Mouse (Mus musculus) erythroid progenitor cell, adult 5-6 weeks (primary cell): ENCODE data around the gene Slc25a34. TPM values are rescaled to one million over a fixed set of nuclear protein-coding genes. Genes with fewer than 3 reads are reported as not detected.
A peak's percentile ranks its signal among the peaks of the same experiment; 100 is the strongest.

Experiments
- ATAC-seq: replicated peaks from 2 replicates; pipeline ENCODE4 v1.8.0; 2016; ENCODE audit warnings: moderate number of reproducible peaks, mild to moderate bottlenecking, moderate TSS enrichment, inconsistent platforms; ENCODE audit not compliant: poor library complexity, low FRiP score, severe bottlenecking
- total RNA-seq, 2 experiments: library from RNA; stranded (forward) in 1 of 2; stranded (reverse) in 1 of 2; fragments of 150-400 nt in 1 of 2; fragments of 186-747, 209-891 nt in 1 of 2; gene quantifications; 2 replicates each; pipeline versions ENCODE4 v1.2.3 to v1.2.4; 2015 to 2017; ENCODE audit warnings: low replicate concordance in 2 of 2

Slc25a34 gene
- not detected in 2 replicates for total RNA-seq (2015; ENCODE audit: low replicate concordance)
- total RNA-seq (2017; ENCODE audit: low replicate concordance) = not detected in 2 replicates

GRCm38 (mm10) chr4:141623666-141624065 lies at the start of gene Slc25a34:
Slc25a34 (minus strand) TSS chr4:141623821.
- no peak for ATAC-seq

GRCm38 (mm10) chr4:141672325-141672724 lies 48.7 kb upstream of the Slc25a34 start:
- ATAC-seq = no peak

GRCm38 (mm10) chr4:141671389-141671788 lies 47.8 kb upstream of the Slc25a34 start:
- no peak for ATAC-seq

DNA sequence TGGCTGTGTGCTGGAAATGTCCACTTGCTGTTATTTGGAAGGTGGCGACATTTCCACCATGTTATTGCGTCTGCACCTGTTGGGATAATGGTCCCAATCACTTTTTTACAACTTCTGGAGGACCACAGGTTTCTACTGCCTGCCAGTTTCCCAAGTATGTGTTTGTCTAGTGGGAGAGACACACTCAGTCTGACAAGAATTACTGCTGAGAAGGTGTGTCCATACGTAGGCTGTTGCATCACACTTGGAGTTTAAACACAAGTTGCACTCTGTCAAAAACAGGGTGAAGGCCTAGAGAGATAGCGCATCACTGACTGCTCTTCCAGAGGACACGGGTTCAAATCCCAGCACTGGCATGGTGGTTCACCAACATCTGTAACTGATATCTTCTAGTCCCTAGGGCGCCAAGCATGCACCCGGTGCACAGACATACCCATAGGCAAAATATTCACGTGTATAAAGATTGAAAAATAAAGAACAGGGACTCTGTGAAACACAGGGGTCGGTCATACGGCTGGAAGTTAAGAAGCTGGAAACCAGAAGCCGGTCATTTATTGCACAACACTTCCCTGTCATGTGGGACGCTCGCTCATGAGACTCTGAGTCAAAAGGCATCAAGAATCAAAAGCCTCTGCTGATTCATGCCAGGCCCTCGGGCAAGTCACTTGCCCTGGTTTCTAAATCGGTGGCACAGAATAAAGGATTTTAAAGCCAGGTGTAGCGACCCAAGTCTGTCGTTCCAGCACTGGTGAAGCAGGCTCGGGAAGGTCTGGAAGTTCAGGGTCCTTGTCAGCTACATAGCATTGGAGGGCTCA lies 46.5 kb upstream of the Slc25a34 start:
- no peak for ATAC-seq

- no peak for ATAC-seq
These were observed 41.2 kb upstream of the Slc25a34 start, which contains the start of gene Plekhm2 for GRCm38 (mm10) chr4:141664799-141665198. Plekhm2 (minus strand) TSS chr4:141664899.

GRCm38 (mm10) chr4:141664011-141664745 lies 40.6 kb upstream of the Slc25a34 start:
- peak; percentile 92 for ATAC-seq

DNA sequence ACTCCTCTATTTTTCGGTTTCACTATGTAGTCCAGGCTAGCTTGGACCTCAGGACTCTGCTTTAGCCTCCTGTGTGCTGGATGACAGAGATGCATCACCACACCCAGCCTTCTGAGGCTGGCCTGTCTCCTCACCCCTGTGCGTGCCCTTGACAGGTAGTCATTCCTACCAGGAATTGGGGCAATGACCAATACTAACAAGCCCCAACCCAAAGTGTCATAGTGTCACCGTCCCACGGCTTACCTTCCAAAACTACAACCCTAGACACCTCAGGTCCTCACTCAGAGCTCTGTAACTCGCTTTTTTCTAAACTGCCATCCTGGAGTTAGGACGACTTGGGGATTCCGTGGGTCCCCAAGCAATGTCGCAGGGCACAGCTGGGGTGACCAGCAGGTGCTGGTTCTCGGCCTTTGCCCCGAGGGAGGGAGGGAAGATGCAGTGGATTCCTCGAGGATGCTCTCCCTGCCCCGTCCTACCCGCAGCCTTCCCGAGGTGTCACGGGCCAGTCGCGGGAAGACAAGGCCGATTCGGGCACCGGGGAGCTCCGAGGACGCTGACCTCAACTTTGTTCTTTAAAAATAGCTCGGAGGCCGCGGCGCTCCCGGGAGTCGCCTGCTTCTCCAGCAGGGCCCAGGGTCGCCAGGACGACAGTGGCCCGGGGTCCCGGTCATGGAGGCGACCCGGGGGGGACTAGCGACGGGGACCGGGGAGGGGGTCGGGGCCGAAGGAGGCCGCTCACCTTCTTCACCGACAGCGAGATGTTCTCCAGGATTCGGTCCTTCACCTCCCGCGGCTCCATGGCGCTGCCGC lies 39.7 kb upstream of the Slc25a34 start:
- peak; percentile 47 for ATAC-seq

DNA sequence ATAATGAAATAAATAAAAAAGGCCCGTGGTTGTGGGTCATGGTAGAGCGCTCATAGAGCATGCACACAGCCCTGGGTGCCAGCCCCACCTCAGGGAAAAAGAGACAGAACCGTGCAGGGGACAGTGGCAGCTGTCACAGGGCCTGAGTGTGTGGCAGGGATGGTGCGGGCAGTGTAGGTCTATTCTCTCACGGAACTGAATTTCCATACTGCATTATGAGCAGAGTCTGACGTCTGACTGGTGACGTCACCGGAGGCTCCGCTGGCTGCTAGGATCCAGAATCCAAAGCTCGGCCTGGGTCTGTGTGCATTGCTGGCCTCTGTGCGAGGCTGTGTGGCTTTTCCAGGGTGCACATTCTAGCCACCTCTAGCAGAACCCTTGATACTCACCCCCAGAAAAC lies 37.3 kb upstream of the Slc25a34 start:
- no peak for ATAC-seq

- no peak for ATAC-seq
These were observed 36.1 kb upstream of the Slc25a34 start for GRCm38 (mm10) chr4:141659739-141660138.

DNA sequence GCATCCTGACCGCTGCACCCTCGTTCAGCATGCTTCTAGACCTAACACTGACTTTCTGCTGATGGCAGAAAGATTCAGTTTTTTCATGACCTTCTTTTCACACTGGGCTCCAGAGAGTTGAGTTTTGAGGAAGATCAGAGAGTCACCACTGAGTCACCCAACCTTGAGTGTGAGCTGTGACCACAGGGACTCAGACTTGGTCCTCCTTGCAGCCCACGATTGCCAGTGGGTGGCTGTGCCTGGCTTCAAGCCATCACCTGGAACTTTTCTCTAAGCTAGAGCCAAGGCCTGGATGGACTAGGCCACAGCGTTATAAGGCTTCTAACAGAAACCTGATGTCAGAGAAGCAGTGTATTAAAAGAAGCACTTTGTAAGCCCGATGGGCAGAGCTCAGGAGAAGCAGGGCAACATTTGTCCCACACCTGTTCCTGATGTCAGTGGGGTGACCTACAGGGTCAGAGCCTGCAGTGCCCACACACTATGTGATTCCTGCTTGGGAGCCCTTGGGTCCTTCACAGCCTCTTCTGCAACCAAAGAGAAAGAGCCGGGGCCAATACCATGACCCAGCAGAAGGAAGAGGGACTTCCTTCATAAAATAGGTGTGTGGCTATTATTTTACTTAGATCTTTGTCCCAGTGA lies 35.3 kb upstream of the Slc25a34 start:
- no peak for ATAC-seq

GRCm38 (mm10) chr4:141656932-141657331 lies 33.3 kb upstream of the Slc25a34 start:
- no peak for ATAC-seq

- ATAC-seq = no peak
These were observed 32.4 kb upstream of the Slc25a34 start for GRCm38 (mm10) chr4:141655908-141656608.

DNA sequence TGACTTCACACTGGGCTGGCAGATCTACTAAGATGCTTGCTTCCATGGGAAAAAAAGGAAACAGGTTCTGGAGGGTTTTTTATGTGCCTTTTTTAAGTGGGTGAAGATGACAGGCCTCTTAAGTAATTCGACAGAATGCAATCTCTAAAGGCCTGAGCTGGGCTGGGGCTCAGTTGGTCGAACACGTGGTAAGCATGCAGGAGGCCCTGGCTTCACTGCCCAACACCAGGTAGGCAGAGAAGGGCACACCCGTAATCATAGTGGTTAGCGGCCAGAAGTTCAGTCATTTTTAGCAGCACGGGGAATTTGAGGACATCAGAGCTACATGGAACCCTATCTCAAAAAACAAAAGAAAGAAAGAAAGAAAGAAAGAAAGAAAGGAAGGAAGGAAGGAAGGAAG lies 30.9 kb upstream of the Slc25a34 start:
- ATAC-seq = no peak

- ATAC-seq = no peak
These were observed 30.2 kb upstream of the Slc25a34 start for GRCm38 (mm10) chr4:141653813-141654212.

- ATAC-seq = no peak
These were observed 29.4 kb upstream of the Slc25a34 start for GRCm38 (mm10) chr4:141653044-141653443.

- no peak for ATAC-seq
These were observed 28.3 kb upstream of the Slc25a34 start for GRCm38 (mm10) chr4:141651944-141652343.

GRCm38 (mm10) chr4:141651286-141651685 lies 27.7 kb upstream of the Slc25a34 start:
- no peak for ATAC-seq

- ATAC-seq = no peak
These were observed 25.6 kb upstream of the Slc25a34 start for GRCm38 (mm10) chr4:141649244-141649643.

GRCm38 (mm10) chr4:141648262-141648661 lies 24.6 kb upstream of the Slc25a34 start:
- no peak for ATAC-seq
